Mouse (Mus musculus): Measurements from ENCODE around the gene Zfp990. TPM values are rescaled to one million over a fixed set of nuclear protein-coding genes. Genes with fewer than 3 reads are reported as not detected.
"Not testable (repeated sequence)": the region's sequence is repeated elsewhere in the genome, so short reads cannot be mapped to it uniquely, and the experiment has no call there.

Gene Zfp990
- polyA plus RNA-seq, 1 experiment from 2014 or later = 0.09 TPM

DNA sequence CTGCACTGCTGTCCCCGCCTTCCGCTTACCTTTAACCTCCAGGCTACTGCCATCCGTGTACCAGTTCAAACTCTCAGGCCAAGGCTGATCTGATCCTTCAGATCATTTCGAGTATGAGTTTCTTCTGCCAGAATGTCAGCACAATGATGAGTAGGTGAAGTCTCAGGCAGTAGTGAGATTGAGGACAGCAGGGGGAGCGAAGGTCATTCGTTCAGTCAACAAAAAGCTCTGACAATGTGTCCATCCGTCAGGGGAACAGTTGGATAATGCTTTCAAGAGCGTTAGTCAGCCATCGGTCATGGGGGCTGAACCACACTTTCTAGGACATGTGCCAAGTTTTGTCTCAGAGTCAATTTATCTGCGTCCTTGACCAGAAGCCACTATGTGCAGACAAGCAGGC lies 59.9 kb downstream of the Zfp990 start:
- H3K27me3 ChIP-seq (ENCODE audit: control insufficient read depth, insufficient read depth, low read length); H3K4me2 ChIP-seq (ENCODE audit: low read depth); H3K9ac ChIP-seq (ENCODE audit: low read length); H3K27ac ChIP-seq (ENCODE audit: low read depth, low read length); H3K4me1 ChIP-seq (ENCODE audit: control insufficient read depth, insufficient read depth, low read length); H3K9me3 ChIP-seq (ENCODE audit: control insufficient read depth, low read length); DNase-seq (ENCODE audit: low spot score); H3K36me3 ChIP-seq (ENCODE audit: control insufficient read depth, insufficient read depth, low read length); H3K4me3 ChIP-seq (ENCODE audit: low read depth, low read length); ATAC-seq (ENCODE audit: insufficient read depth, low FRiP score, low TSS enrichment): not testable (repeated sequence)
- WGBS = 86% methylated on average over 6 of the region's 10 CpGs

- H3K27ac ChIP-seq (ENCODE audit: low read depth, low read length); H3K4me2 ChIP-seq (ENCODE audit: low read depth); H3K4me3 ChIP-seq (ENCODE audit: low read depth, low read length); ATAC-seq (ENCODE audit: insufficient read depth, low FRiP score, low TSS enrichment); H3K9ac ChIP-seq (ENCODE audit: low read length); H3K27me3 ChIP-seq (ENCODE audit: control insufficient read depth, insufficient read depth, low read length); H3K9me3 ChIP-seq (ENCODE audit: control insufficient read depth, low read length); DNase-seq (ENCODE audit: low spot score); H3K36me3 ChIP-seq (ENCODE audit: control insufficient read depth, insufficient read depth, low read length); H3K4me1 ChIP-seq (ENCODE audit: control insufficient read depth, insufficient read depth, low read length): not testable (repeated sequence)
- 92% methylated on average over 8 of the region's 8 CpGs for WGBS
Observed at GRCm38 (mm10) chr4:145576623-145577022, 66.1 kb downstream of the Zfp990 start.

DNA sequence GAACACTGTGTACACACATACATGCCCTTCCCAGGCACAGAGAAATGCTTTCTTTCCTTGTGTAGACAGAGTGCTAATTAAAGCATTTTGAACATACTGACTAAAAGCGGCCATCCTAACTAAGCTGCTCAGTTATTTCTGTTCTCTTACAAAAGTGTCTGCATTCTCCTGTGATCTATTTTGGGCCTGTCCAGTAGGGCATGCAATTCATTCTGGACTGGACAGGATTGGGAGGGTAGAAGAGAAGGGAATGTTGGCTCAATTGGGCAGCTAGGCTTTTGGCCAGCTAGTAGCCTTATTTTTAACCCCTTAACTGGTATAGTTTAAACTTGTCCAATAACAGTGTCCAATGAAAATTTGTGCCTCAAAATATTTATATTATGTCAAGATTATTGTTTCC lies 69.8 kb downstream of the Zfp990 start:
- not testable (repeated sequence) for H3K27ac ChIP-seq (ENCODE audit: low read depth, low read length); H3K4me2 ChIP-seq (ENCODE audit: low read depth); H3K9me3 ChIP-seq (ENCODE audit: control insufficient read depth, low read length); H3K9ac ChIP-seq (ENCODE audit: low read length); H3K36me3 ChIP-seq (ENCODE audit: control insufficient read depth, insufficient read depth, low read length); H3K27me3 ChIP-seq (ENCODE audit: control insufficient read depth, insufficient read depth, low read length); DNase-seq (ENCODE audit: low spot score); H3K4me1 ChIP-seq (ENCODE audit: control insufficient read depth, insufficient read depth, low read length); H3K4me3 ChIP-seq (ENCODE audit: low read depth, low read length); ATAC-seq (ENCODE audit: insufficient read depth, low FRiP score, low TSS enrichment)
- 95% methylated on average over 1 of the region's 1 CpGs for WGBS

DNA sequence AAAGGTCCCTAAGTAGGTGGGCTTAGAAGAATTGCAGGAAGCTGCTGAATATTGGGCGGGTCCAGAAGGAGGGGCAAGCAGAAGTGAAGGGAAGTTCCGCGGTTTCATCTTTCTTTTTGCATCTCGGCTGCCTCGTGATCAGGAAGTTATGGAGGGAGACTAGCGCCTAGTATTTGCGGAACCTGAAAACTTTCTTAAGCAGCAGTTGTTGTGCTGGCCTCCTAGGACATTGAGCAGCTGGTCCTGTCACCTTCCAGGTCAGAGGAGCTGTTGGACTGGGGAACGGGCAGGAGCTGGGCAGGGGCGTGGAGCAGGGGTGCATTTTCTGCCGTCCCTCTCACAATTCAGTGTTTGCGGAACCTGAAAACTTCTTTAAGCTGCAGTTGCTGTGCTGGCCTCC lies 74.5 kb downstream of the Zfp990 start, which contains the start of gene Gm13212:
Gm13212 (plus strand) TSS at position 89 of the 400 bp plus-strand sequence.
- WGBS = 16% methylated on average over 11 of the region's 11 CpGs
- not testable (repeated sequence) for DNase-seq (ENCODE audit: low spot score); H3K4me3 ChIP-seq (ENCODE audit: low read depth, low read length); ATAC-seq (ENCODE audit: insufficient read depth, low FRiP score, low TSS enrichment); H3K27ac ChIP-seq (ENCODE audit: low read depth, low read length); H3K4me2 ChIP-seq (ENCODE audit: low read depth); H3K27me3 ChIP-seq (ENCODE audit: control insufficient read depth, insufficient read depth, low read length); H3K36me3 ChIP-seq (ENCODE audit: control insufficient read depth, insufficient read depth, low read length); H3K9me3 ChIP-seq (ENCODE audit: control insufficient read depth, low read length); H3K9ac ChIP-seq (ENCODE audit: low read length); H3K4me1 ChIP-seq (ENCODE audit: control insufficient read depth, insufficient read depth, low read length)

DNA sequence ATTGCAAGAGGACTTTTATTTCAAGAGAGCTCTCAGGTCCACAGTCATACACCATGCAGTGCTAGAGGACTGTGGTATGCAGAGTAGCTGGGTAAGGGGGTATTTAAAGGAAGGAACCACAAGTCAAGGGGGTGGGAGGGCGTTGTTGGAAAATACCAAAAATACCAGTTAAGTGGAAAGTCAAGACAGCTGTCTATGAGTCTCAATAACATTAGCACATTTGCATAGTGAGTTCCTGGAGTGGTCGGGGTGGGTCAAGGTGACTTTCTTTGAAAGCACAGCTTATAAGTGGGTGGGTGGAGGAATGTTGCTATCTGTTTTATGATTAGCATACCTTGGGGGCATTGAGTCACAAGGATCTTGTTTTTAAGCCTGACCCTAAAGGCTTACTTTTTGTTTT lies 75.5 kb downstream of the Zfp990 start:
- H3K27ac ChIP-seq (ENCODE audit: low read depth, low read length); H3K4me3 ChIP-seq (ENCODE audit: low read depth, low read length); H3K27me3 ChIP-seq (ENCODE audit: control insufficient read depth, insufficient read depth, low read length); H3K4me2 ChIP-seq (ENCODE audit: low read depth); H3K9me3 ChIP-seq (ENCODE audit: control insufficient read depth, low read length); H3K9ac ChIP-seq (ENCODE audit: low read length); ATAC-seq (ENCODE audit: insufficient read depth, low FRiP score, low TSS enrichment); H3K36me3 ChIP-seq (ENCODE audit: control insufficient read depth, insufficient read depth, low read length); DNase-seq (ENCODE audit: low spot score); H3K4me1 ChIP-seq (ENCODE audit: control insufficient read depth, insufficient read depth, low read length): not testable (repeated sequence)
- WGBS = 82% methylated on average over 2 of the region's 2 CpGs

Other genes starting within 250 kb of the Zfp990 start
- gene Tnfrsf8, start 195.6 kb upstream of the Zfp990 start, polyA plus RNA-seq (2014; fragmentation: Nextera tagmentation; extraction: Ambion mirVana) = 0.21 TPM in 1 of 2 replicates, not detected in the other
- 1.6 and 2.0 TPM in 2 replicates for gene Gm13212, start 74.4 kb downstream of the Zfp990 start, polyA plus RNA-seq (2014; fragmentation: Nextera tagmentation; extraction: Ambion mirVana)
- not detected in 2 replicates for gene Zfp980, start 159.9 kb downstream of the Zfp990 start, polyA plus RNA-seq (2014; fragmentation: Nextera tagmentation; extraction: Ambion mirVana)